Mouse (Mus musculus) CD4-positive, CD25-positive, alpha-beta regulatory T cell, adult 2 months (primary cell): ENCODE results near the gene Usp3.
A peak's percentile ranks its signal among the peaks of the same experiment; 100 is the strongest.

Experiments
- DNase-seq: peaks from one replicate; pipeline ENCODE4 v3.0.0-alpha.2; 2012; ENCODE audit warnings: low read depth, low spot score

The Usp3 gene

GRCm38 (mm10) chr9:66592708-66593612 lies at the start of gene Usp3:
Gene Usp3, minus strand, starts transcription at chr9:66593142.
- DNase-seq: peak; percentile 97

- peak; percentile 26 for DNase-seq
Measured at GRCm38 (mm10) chr9:66640491-66640890, 47.5 kb upstream of the Usp3 start.

GRCm38 (mm10) chr9:66639626-66640025 lies 46.7 kb upstream of the Usp3 start:
- DNase-seq: no peak

GRCm38 (mm10) chr9:66632441-66632840 lies 39.5 kb upstream of the Usp3 start:
- peak; percentile 66 for DNase-seq

GRCm38 (mm10) chr9:66630931-66631330 lies 38.0 kb upstream of the Usp3 start:
- no peak for DNase-seq

- DNase-seq: no peak
Measured at GRCm38 (mm10) chr9:66626661-66627060, 33.7 kb upstream of the Usp3 start.

GRCm38 (mm10) chr9:66625974-66626530 lies 33.1 kb upstream of the Usp3 start:
- DNase-seq: no peak

GRCm38 (mm10) chr9:66624873-66625272 lies 31.9 kb upstream of the Usp3 start:
- no peak for DNase-seq

- DNase-seq: peak; percentile 29
Measured at GRCm38 (mm10) chr9:66623627-66624026, 30.7 kb upstream of the Usp3 start.

GRCm38 (mm10) chr9:66620581-66620981 lies 27.6 kb upstream of the Usp3 start:
- no peak for DNase-seq

- no peak for DNase-seq
Measured at GRCm38 (mm10) chr9:66620055-66620454, 27.1 kb upstream of the Usp3 start.

- DNase-seq: peak; percentile 62
Measured at GRCm38 (mm10) chr9:66617812-66618211, 24.9 kb upstream of the Usp3 start.

- DNase-seq: peak; percentile 33
Measured at GRCm38 (mm10) chr9:66616858-66617257, 23.9 kb upstream of the Usp3 start.

- peak; percentile 84 for DNase-seq
Measured at GRCm38 (mm10) chr9:66615141-66615540, 22.2 kb upstream of the Usp3 start.

- DNase-seq: no peak
Measured at GRCm38 (mm10) chr9:66614547-66614946, 21.6 kb upstream of the Usp3 start.

GRCm38 (mm10) chr9:66613667-66614066 lies 20.7 kb upstream of the Usp3 start:
- no peak for DNase-seq

GRCm38 (mm10) chr9:66611478-66612093 lies 18.6 kb upstream of the Usp3 start:
- peak; percentile 89 for DNase-seq

GRCm38 (mm10) chr9:66608817-66609345 lies 15.9 kb upstream of the Usp3 start:
- DNase-seq: no peak

- DNase-seq: no peak
Measured at GRCm38 (mm10) chr9:66606851-66607250, 13.9 kb upstream of the Usp3 start.

GRCm38 (mm10) chr9:66605876-66606750 lies 13.2 kb upstream of the Usp3 start:
- no peak for DNase-seq
